Mouse (Mus musculus): Measurements from ENCODE around the gene Srp9. TPM values are rescaled to one million over a fixed set of nuclear protein-coding genes. Genes with fewer than 3 reads are reported as not detected.
"Not testable (repeated sequence)": the region's sequence is repeated elsewhere in the genome, so short reads cannot be mapped to it uniquely, and the experiment has no call there.

Srp9 gene
- polyA plus RNA-seq, 1 experiment from 2014 or later = 150 TPM

GRCm38 (mm10) chr1:182159575-182159974, 35.0 kb downstream of the Srp9 start:
- H3K27me3 ChIP-seq = no peaks in the 10 kb centered on the region
- H3K27ac ChIP-seq = no peak overlapping the region
- H3K4me1 ChIP-seq = no peaks in the 10 kb centered on the region
- H3K4me3 ChIP-seq = no peak overlapping the region
- H3K9ac ChIP-seq = no peak overlapping the region
- no peak overlapping the region for H3K4me2 ChIP-seq
- no peak for ATAC-seq
- no peaks in the 10 kb centered on the region for H3K36me3 ChIP-seq (ENCODE audit: poor library complexity, severe bottlenecking)
- H3K9me3 ChIP-seq (replicated peaks) = no peaks in the 10 kb centered on the region; the same call in 1 of the 2 replicates
- WGBS = 72% methylated on average over 3 of the region's 3 CpGs

DNA sequence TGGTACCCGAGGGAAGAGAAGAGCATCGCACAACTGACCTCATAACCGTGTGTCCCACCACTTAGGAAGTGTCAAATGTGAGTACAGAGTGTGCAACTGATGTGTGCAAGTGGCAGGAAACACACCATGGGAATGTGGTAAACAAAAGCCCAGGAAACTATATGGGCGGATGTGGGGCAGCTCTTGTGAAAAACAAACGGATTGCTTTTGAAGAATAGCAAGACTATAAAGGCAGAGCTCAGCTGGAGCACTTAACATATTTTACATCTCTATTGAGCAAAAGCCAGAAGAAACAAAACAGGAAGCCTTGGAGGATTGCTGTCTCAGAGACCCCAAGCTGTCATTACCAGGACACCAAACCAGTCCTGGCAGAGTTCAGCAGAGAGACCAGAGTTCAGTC, 38.4 kb downstream of the Srp9 start:
- Histone ChIP-seq H3K27me3 (no peaks in the 10 kb centered on the region), H3K9me3 (replicated peaks) (no peaks in the 10 kb centered on the region; the same call in 1 of the 2 replicates), H3K9ac (no peak overlapping the region), H3K4me3 (no peak overlapping the region), H3K36me3 (ENCODE audit: poor library complexity, severe bottlenecking) (no peaks in the 10 kb centered on the region), H3K4me2 (no peak overlapping the region), H3K27ac (no peak overlapping the region), H3K4me1 (no peaks in the 10 kb centered on the region)
- no peak for ATAC-seq
- 42% methylated on average over 5 of the region's 5 CpGs for WGBS

DNA sequence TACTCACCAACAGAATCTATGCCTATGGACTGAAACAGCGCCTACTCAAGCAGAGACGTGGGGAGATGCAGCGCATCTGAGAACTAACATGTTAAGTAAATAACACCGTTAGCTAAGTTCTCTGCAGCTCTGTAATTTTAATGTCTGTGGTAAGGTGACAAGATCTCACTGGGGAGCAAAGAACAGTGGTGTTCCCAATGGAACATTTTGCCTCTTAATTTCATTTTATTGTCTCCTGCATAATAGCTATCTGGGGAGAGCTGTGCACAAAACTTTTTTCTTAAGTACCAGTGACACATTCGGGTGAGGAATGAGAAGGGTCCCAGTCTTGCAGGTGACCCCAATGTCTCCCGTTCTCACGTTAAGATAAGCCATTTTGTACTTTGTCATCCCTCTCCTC, 39.8 kb downstream of the Srp9 start, which contains the start of gene Vmn1r1:
TSS of gene Vmn1r1 (minus strand) at position 101 of the 400 bp plus-strand sequence.
- no peaks in the 10 kb centered on the region for H3K27me3 ChIP-seq
- H3K9me3 ChIP-seq (replicated peaks) = no peaks in the 10 kb centered on the region; the same call in 1 of the 2 replicates
- no peak within 1 kb of the TSS for H3K4me3 ChIP-seq
- H3K9ac ChIP-seq = no peak within 1 kb of the TSS
- no peak within 1 kb of the TSS for H3K27ac ChIP-seq
- ATAC-seq = no peak
- no peaks in the 10 kb centered on the region for H3K36me3 ChIP-seq (ENCODE audit: poor library complexity, severe bottlenecking)
- no peak within 1 kb of the TSS for H3K4me2 ChIP-seq
- WGBS = 86% methylated on average over 7 of the region's 7 CpGs
- no peaks in the 10 kb centered on the region for H3K4me1 ChIP-seq

DNA sequence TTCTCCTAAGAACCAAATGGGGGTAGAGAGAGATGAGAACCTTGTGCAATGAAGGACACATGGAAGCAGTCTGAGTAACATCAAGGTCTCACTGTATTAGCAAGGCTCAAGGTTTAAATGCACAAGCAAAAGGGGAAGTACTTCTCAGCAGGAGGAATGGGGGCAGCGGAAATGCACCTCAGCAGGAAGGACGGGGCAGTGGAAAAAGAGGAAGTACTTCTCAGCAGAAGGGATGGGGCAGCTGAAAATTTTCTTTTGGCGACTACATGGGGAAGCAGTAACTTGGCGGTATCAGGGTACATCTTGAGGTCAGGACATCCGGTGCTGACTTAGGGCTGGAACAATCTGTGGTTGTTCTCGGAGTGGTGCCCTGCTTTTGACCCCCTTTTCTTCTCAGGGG, 45.7 kb downstream of the Srp9 start:
- not testable (repeated sequence) for ATAC-seq, H3K4me3 ChIP-seq
- WGBS = 91% methylated on average over 6 of the region's 6 CpGs

GRCm38 (mm10) chr1:182176985-182177384, 52.4 kb downstream of the Srp9 start:
- not testable (repeated sequence) for H3K4me3 ChIP-seq; H3K9me3 ChIP-seq (replicated peaks); H3K9ac ChIP-seq; H3K4me2 ChIP-seq; H3K27me3 ChIP-seq; ATAC-seq; H3K4me1 ChIP-seq; H3K36me3 ChIP-seq (ENCODE audit: poor library complexity, severe bottlenecking); H3K27ac ChIP-seq
- WGBS = 89% methylated on average over 19 of the region's 19 CpGs

More for the DNA sequence above, 45.7 kb downstream of the Srp9 start:
- not testable (repeated sequence) for H3K9ac ChIP-seq; H3K9me3 ChIP-seq (replicated peaks); H3K4me2 ChIP-seq; H3K36me3 ChIP-seq (ENCODE audit: poor library complexity, severe bottlenecking); H3K4me1 ChIP-seq; H3K27me3 ChIP-seq; H3K27ac ChIP-seq

GRCm38 (mm10) chr1:182181456-182182305, 57.1 kb downstream of the Srp9 start:
- ATAC-seq = no peak
- Histone ChIP-seq H3K4me3 (no peak overlapping the region), H3K9me3 (replicated peaks) (no peaks in the 10 kb centered on the region), H3K27ac (no peak overlapping the region), H3K36me3 (ENCODE audit: poor library complexity, severe bottlenecking) (no peaks in the 10 kb centered on the region), H3K4me1 (no peaks in the 10 kb centered on the region), H3K9ac (no peak overlapping the region), H3K27me3 (no peaks in the 10 kb centered on the region), H3K4me2 (no peak overlapping the region)
- 58% methylated on average over 5 of the region's 5 CpGs for WGBS

Other genes with a start within 250 kb of the Srp9 start
- gene Enah, start 104.7 kb upstream of the Srp9 start, polyA plus RNA-seq (2015; fragmentation: Nextera tagmentation; extraction: Ambion mirVana) = 35.0 and 37.3 TPM in 2 replicates
- not detected in 2 replicates for gene Vmn1r1, start 39.7 kb downstream of the Srp9 start, polyA plus RNA-seq (2015; fragmentation: Nextera tagmentation; extraction: Ambion mirVana)
- gene Degs1, start 158.1 kb downstream of the Srp9 start, polyA plus RNA-seq (2015; fragmentation: Nextera tagmentation; extraction: Ambion mirVana) = 48.7 and 49.3 TPM in 2 replicates
- 29.3 TPM in 2 replicates for gene Fbxo28, start 216.9 kb downstream of the Srp9 start, polyA plus RNA-seq (2015; fragmentation: Nextera tagmentation; extraction: Ambion mirVana)

All from forebrain, embryonic 13.5 days (tissue).